Mouse (Mus musculus) T-helper 2 cell (primary cell): ENCODE data around the gene Hhatl.

Experiments
- in situ Hi-C: fragments of 300-600 bp; cut with MboI, MseI; formaldehyde crosslinking; loops from one replicate; pipeline ENCODE4 v1.15.1; 2025; ENCODE audit warnings: high pct_unique_total_duplicates

The Hhatl gene

DNA sequence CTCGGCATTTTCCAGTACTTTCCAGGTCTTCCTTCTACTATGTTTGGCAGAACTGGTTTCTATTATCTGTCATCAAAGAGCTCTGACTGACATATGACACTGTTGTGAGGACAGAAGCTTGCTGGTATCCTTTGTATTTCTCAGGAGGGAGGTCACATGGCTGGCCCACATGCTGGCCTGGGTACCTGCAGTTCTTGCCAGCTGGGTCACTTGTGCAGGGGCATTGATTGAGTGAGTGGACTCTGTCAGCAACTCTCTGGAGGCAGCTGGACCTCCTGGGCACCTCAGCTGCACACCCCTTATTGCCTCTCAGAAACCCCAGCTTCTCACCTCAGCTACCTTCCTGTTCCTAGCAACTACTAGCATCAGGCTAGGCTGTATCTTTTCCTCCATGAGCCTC, 15.2 kb upstream of the Hhatl start:
- in situ Hi-C loops, result no loop called here

DNA sequence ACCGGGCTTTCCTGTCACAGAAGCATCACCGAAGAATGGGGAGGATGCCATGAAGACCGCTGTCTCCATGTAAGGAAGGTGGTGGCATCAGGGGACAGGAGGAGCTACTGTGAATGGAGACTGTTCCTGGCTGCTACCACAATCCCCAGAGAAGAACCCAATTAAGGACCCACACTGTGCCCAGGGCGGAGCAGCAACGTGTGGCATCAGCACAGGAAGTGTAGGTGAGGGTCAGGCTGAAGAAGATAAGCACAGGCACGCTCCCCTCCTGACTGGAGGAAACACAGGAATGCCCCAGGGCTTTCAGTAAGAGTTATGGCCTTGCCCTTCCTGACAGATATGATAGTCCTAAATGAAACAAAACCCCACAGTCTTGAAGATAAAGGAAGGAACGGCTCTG, 10.4 kb upstream of the Hhatl start:
- in situ Hi-C loops, result no loop called here

DNA sequence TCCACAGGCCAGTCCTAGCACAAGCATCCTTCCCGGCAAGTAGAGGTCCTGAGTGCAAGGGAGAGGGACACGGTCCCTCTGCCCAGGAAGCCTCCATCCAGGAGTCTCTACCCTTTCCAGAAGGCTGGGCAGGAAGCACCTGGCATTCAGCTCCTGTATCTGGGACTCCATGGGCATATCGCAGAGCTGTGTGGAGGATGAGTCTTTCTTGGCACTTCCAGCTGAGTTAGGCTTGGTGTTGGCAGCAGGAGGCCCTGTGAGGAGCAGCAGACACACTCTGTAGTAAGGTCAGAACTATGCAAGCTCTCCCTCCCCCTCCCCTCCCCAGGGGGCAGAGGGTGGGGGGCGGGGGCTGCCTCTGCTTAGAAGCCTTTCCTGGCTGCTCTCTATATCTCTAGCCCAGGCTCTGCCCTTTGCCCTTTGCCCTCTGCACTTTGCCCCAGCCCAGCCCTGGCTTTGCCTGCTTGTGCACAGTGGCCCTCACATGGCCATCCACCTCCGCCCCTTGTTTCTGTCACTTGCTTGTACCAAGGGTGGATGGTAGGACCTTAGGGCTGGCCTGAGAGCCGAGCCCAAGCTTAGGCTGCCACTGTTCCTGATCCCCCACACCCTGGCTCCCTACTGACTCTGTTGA, 6.7 kb upstream of the Hhatl start:
- in situ Hi-C loops, result no loop called here

DNA sequence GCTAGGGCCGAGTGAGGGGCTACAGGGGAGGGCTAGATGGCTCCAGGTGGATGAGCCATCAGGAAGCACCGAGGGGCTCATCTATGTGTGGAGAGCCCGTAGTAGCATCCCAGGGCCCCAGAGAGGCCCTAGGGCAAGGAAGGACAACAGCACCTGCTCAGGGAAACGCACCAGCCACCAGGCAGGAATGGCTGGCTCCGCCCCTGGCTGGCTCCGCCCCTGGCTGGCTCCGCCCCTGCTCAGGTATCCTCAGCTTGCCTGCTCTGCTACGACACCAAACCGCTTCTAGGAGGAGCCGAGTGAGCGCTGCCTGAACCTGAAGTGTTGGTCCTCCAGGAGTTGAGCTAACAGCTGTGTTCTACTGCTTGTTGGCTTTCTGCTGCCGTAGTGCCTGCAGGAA, 5.4 kb upstream of the Hhatl start:
- in situ Hi-C loops, result no loop called here

DNA sequence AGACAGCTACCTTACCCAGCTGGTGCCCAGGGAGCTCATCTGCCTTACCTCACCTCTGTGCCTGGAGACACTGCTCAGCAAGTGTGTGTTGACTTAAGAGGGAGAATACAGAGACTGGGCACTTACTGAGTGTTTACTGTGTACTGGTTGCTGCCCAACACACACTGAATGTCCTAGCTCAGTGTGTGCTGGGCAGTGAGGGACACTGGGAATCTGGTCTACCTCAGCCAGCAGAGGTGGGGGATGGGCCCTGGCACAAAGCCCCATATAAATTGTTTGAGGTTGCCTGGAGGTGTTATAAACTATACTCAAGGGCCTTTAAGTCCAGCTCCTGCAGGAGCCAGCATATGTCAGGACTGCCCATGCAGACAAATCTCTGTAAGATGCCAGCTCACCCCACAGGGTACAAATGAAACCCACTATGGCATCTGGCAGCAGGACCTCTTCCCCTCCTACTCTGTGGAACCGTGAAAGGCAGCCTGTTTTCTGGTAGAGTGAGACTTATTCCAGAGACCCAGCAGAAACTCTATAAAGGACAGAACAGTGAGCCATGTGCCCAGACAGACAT, 2.7 kb upstream of the Hhatl start:
- in situ Hi-C loops, result no loop called here

DNA sequence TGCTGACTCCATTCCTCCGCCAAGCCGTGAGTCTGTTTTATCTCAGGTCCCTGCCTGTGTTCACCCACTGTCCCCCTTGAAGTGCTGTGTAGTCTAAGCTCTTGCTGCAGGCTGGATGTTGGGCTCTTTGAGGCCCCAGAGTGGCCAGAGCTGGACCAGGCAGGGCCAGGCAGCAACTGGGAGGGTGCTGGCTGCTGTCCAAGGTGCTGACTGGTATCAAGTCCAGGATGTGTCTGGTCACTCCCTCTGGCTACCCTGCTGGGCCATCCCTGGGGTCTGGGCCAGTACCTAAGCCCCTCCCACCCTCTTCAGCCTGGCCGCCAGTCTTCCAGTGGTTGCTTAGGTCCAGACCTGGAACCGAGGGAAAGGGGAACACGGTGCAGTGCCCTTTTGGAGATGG, 1.1 kb downstream of the Hhatl start:
- in situ Hi-C loops, result no loop called here

GRCm38 (mm10) chr9:121786359-121786758, 5.9 kb downstream of the Hhatl start:
- in situ Hi-C loops, result no loop called here

DNA sequence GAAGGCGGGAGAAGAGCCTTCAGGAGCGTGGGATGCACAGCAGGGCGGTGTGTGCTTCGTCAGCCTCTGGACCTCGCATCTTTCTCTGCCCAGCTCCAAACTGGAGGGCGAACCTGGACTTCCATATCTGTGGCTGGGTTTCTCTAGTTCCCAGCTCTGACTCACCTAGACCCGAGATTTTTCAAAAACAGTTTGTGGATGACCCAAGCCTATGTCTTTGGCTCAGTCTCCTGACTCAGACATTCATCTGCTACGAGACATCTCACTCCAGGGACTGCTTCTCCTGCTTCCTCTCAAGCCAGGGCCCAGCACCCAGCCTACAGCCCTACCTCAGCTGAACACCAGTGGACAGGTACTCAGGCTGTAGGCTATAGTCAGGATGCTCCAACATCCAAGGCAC, 7.0 kb downstream of the Hhatl start:
- in situ Hi-C loops, result no loop called here

DNA sequence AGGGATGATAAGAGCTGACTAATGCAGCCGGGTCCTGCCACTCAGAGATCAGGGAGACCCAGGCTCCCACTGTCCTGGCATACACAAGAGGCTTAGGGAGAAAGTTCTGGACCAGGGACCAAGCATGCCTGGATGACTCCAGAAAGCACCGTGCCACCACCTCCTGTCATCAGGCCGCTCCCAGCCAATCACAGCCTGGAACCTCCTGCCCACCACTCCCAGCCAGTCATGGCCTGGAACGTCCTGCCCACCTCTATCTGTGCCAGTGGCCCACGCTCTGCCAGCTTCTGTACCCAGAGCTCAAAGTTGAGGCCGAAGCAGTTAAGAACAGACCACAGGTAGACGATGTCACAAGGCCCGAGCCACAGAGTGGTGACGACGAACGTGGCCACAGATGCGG, 7.5 kb downstream of the Hhatl start:
- in situ Hi-C loops, result no loop called here

DNA sequence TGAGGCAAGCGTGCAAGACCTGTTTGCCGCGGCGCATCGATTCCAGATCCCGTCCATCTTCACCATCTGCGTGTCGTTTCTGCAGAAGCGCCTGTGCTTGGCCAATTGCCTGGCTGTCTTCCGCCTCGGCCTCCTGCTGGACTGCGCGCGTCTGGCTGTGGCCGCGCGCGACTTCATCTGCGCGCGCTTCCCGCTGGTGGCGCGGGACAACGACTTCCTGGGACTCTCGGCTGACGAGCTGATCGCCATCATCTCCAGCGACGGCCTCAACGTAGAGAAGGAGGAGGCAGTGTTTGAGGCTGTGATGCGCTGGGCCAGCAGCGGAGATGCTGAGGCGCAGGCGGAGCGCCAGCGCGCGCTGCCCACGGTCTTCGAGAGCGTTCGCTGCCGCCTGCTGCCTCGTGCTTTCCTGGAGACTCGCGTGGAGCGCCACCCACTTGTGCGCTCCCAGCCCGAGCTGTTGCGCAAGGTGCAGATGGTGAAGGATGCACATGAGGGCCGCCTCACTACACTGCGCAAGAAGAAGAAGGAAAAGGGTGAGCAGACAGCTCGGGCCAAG, 14.2 kb downstream of the Hhatl start:
- in situ Hi-C loops, result no loop called here

DNA sequence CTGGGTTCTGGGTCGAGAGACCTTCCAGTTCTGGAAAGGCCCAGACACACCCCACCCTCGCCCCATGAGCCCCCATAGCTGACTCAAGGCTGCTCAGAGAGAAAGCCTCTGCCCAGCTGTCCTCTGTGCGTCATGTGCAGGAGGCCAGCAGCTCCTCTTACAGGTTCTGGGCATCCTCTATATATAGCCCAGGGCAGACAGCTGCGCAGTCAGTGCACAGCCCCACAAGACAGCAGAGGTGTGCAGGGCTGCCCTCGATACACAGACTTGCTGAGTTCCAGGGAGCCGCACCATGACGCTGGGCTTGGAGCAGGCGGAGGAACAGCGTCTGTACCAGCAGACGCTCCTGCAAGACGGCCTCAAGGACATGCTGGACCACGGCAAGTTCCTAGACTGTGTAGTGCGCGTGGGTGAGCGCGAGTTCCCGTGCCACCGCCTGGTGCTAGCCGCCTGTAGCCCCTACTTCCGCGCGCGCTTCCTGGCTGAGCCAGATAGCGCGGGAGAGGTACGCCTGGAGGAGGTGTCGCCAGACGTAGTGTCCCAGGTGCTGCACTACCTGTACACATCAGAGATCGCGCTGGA, 14.7 kb downstream of the Hhatl start, which contains the start of gene Klhl40:
Klhl40 (plus strand) TSS at position 124 of the 582 bp plus-strand sequence.
- in situ Hi-C loops, result no loop called here

- in situ Hi-C loops, result no loop called here
Measured at GRCm38 (mm10) chr9:121776511-121776910, 15.8 kb downstream of the Hhatl start.

DNA sequence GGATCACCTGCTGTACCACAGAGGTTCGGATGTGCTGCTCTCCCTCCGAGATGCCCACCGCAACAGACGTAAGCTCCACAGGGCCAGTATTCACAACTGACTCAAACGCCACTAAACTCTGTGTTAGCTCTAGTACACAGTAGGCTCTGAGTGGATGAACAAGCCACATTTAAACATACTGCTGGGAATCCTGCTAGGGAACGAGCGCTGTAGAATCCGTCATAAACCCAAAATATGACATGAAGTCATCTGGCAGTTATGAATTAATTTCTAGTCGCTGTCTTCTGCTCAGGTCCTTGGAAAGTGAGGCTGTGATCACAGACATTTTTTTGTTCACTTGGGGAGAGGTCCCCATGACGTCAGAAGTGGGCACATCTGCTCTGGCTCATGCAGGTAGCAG, 16.4 kb downstream of the Hhatl start:
- in situ Hi-C loops, result no loop called here

GRCm38 (mm10) chr9:121772412-121772811, 19.9 kb downstream of the Hhatl start:
- in situ Hi-C loops, result no loop called here

- in situ Hi-C loops, result no loop called here
Measured at GRCm38 (mm10) chr9:121765166-121765855, 27.0 kb downstream of the Hhatl start.

DNA sequence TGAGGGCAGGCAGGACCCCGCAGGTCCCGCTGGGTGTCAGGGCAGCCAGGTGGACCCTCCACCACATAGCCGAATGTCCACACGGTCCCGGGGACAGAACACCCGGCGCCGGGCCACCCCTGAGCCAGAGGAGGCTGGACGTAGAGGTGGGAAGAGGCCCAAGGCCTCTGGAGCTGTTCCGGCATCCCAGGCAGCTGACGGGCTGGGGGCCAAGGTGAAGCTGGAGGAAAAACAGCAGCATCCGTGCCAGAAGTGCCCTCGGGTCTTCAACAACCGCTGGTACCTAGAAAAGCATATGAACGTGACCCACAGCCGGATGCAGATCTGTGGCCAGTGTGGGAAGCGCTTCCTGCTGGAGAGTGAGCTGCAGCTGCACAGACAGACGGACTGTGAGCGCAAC, 28.6 kb downstream of the Hhatl start:
- in situ Hi-C loops, result no loop called here

DNA sequence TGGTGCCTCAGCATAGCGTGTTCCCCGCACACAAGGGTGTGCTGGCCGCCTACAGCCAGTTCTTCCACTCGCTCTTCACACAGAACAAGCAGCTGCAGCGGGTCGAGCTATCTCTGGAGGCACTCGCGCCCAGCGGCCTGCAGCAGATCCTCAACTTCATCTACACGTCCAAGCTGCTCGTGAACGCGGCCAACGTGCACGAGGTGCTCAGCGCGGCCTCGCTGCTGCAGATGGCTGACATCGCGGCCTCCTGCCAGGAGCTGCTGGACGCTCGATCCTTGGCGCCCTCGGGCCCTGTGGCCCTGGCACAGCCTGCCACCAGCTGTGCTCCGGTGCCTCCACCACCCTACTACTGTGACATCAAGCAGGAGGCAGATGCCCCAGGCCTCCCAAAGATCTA, 29.5 kb downstream of the Hhatl start:
- in situ Hi-C loops, result no loop called here

DNA sequence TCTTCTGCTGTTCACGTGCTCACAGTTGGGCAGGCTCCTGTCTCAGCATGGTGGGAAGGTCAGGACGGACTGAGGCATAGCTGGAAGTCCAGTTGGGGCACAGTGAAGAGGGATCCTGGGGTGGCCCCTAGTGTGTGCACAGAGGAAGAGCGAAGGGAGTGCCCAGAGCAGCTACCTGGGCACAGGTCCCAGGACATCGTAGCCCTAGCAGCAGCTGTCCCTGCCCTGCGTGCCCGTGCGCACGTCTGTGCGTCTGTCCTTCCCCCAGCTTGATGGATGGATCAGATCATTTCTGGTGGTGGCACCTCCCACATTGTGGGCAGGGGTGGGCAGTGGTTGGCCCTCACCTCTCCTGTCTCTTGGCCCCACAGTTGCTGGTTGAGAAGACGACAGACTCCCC, 30.1 kb downstream of the Hhatl start:
- in situ Hi-C loops, result no loop called here

- in situ Hi-C loops, result no loop called here
Measured at GRCm38 (mm10) chr9:121761787-121762186, 30.5 kb downstream of the Hhatl start.

GRCm38 (mm10) chr9:121761091-121761665, 31.1 kb downstream of the Hhatl start:
- in situ Hi-C loops, result no loop called here

DNA sequence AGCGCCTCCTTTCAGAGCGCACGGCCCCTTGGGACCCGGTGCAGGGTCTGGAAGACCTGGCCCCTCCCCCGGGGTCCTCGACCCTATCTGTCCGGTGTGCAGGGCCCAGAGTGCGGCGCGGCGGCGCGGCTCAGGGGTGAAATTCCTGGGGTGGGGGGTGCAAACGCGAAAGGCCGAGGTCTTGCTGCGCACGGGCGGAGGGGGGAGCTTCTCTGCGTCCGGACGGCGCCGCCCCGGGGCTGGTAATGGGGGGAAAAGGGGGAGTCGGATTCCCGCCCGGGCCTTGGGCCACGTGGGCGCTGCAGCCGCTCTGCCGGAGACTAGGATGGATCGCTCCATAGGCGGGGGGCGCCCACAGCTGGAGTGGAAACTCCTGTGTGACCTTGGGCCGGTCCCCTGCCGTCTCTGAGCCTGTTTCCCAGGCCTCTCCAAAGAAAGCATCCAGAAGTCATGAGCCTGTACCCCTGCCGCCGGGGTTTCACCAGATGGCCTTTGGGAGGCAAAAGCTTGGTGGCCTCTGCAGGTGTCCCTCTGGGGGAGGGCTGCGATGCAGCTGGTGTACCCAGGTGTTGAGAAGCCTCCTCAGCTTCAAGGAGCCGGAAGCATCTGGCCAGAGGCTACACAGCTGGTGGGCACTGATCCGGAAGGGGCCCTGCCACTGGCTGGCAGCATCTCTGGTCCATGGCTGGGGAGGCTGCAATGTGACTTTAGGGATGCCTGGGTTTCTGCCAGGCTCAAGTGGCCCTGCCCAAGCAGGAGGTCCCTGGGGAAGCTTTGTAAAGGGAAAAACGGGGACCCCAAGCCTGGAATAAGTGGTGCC, 31.8 kb downstream of the Hhatl start:
- in situ Hi-C loops, result no loop called here
